Mouse (Mus musculus) stomach, embryonic 14.5 days (tissue): ENCODE results near the gene Wnt8b. TPM values are rescaled to one million over a fixed set of nuclear protein-coding genes. Genes with fewer than 3 reads are reported as not detected.
A peak's percentile ranks its signal among the peaks of the same experiment; 100 is the strongest.

Source experiments
- ATAC-seq: fragments of 200-750 bp; cut with Nextera tagmentation; 2 replicates; pipeline ENCODE4 v1.8.0; 2017; ENCODE audit warnings: low read depth, moderate TSS enrichment; ENCODE audit not compliant: insufficient number of reproducible peaks, insufficient read depth, low FRiP score
- H3K27ac ChIP-seq: fragments of 300-500 bp; sonication (generic); 2 replicates; pipeline ENCODE4 v1.5.1; 2014; ENCODE audit warnings: mild to moderate bottlenecking, low read length, moderate library complexity, mixed read lengths
- H3K27me3 ChIP-seq: fragments of 300-500 bp; sonication (generic); 2 replicates; pipeline ENCODE4 v1.6.1; 2014; ENCODE audit warnings: low read length, control low read depth, mixed read lengths; ENCODE audit not compliant: control insufficient read depth, insufficient read depth
- H3K36me3 ChIP-seq: fragments of 300-500 bp; sonication (generic); 2 replicates; pipeline ENCODE4 v1.6.1; 2014; ENCODE audit warnings: mild to moderate bottlenecking, control low read depth, low read length, moderate library complexity, mixed read lengths; ENCODE audit not compliant: control insufficient read depth, insufficient read depth
- H3K4me1 ChIP-seq: fragments of 300-500 bp; sonication (generic); 2 replicates; pipeline ENCODE4 v1.6.1; 2014; ENCODE audit warnings: low read length, control low read depth, mixed read lengths; ENCODE audit not compliant: control insufficient read depth, insufficient read depth
- H3K4me2 ChIP-seq: fragments of 300-500 bp; sonication (generic); replicated peaks from 2 replicates; pipeline ENCODE4 v1.6.1; 2014; ENCODE audit warnings: low read depth, low read length, control low read depth
- H3K4me3 ChIP-seq: fragments of 300-500 bp; sonication (generic); 2 replicates; pipeline ENCODE4 v1.5.1; 2014; ENCODE audit warnings: low read depth, low read length, control low read depth
- H3K9ac ChIP-seq: fragments of 300-500 bp; sonication (generic); replicated peaks from 2 replicates; pipeline ENCODE4 v1.6.1; 2014; ENCODE audit warnings: low read depth, mild to moderate bottlenecking, control low read depth, low read length, moderate library complexity, mixed read lengths
- H3K9me3 ChIP-seq: fragments of 300-500 bp; sonication (generic); 2 replicates; pipeline ENCODE4 v1.6.1; 2016; ENCODE audit warnings: low read depth, low read length, control low read depth; ENCODE audit not compliant: control insufficient read depth
- WGBS: fragments of 180-500 bp; shearing (Covaris S2); extraction: QIAGEN DNeasy Blood & Tissue Kit; methylation state at CpG from one replicate; pipeline ENCODE4 v1.1.7; 2014; 5-methylcytosine and 5-hydroxymethylcytosine counted together
- polyA plus RNA-seq: library from polyadenylated mRNA; unstranded; fragments of >200 nt; fragmentation: Nextera tagmentation; extraction: Ambion mirVana; gene quantifications from 2 replicates; pipeline ENCODE4 v1.2.1, GENCODE M21; 2014

The Wnt8b gene
- polyA plus RNA-seq = 0.21 and 0.46 TPM in 2 replicates

- no peaks in the 10 kb centered on the region for H3K9me3 ChIP-seq
- H3K4me2 ChIP-seq = no peak within 1 kb of the TSS
- no peak within 1 kb of the TSS for H3K4me3 ChIP-seq
- no peak within 1 kb of the TSS for H3K9ac ChIP-seq
- no peaks in the 10 kb centered on the region for H3K4me1 ChIP-seq
- 0 out of 2 replicates have a peak, but pooled peaks cover 2% of the 10 kb centered on the region for H3K27me3 ChIP-seq
- ATAC-seq = no peak
- no peaks in the 10 kb centered on the region for H3K36me3 ChIP-seq
- no peak within 1 kb of the TSS for H3K27ac ChIP-seq
- 48% methylated on average over 8 of the region's 8 CpGs for WGBS
These were observed at the start of gene Wnt8b for GRCm38 (mm10) chr19:44493128-44493527. TSS of gene Wnt8b (plus strand) at chr19:44493472.

GRCm38 (mm10) chr19:44445755-44446154 lies 47.5 kb upstream of the Wnt8b start:
- H3K9me3 ChIP-seq = no peaks in the 10 kb centered on the region
- H3K4me2 ChIP-seq = no peak overlapping the region
- no peak overlapping the region for H3K27ac ChIP-seq
- no peak overlapping the region for H3K9ac ChIP-seq
- no peaks in the 10 kb centered on the region for H3K27me3 ChIP-seq
- 77% methylated on average over 3 of the region's 3 CpGs for WGBS
- no peaks in the 10 kb centered on the region for H3K4me1 ChIP-seq
- ATAC-seq = no peak
- H3K36me3 ChIP-seq = no peaks in the 10 kb centered on the region
- no peak overlapping the region for H3K4me3 ChIP-seq

- Histone ChIP-seq H3K27me3 (no peaks in the 10 kb centered on the region), H3K4me3 (no peak overlapping the region), H3K4me2 (no peak overlapping the region), H3K27ac (no peak overlapping the region), H3K36me3 (no peaks in the 10 kb centered on the region), H3K4me1 (no peaks in the 10 kb centered on the region), H3K9ac (no peak overlapping the region), H3K9me3 (no peaks in the 10 kb centered on the region)
- WGBS = 80% methylated on average over 4 of the region's 4 CpGs
- ATAC-seq = no peak
These were observed 45.3 kb upstream of the Wnt8b start for GRCm38 (mm10) chr19:44447927-44448326.

GRCm38 (mm10) chr19:44454862-44455261 lies 38.4 kb upstream of the Wnt8b start:
- H3K9ac ChIP-seq = no peak overlapping the region
- no peaks in the 10 kb centered on the region for H3K9me3 ChIP-seq
- H3K4me3 ChIP-seq = no peak overlapping the region
- H3K27ac ChIP-seq = no peak overlapping the region
- H3K27me3 ChIP-seq = no peaks in the 10 kb centered on the region
- no peak overlapping the region for H3K4me2 ChIP-seq
- no peaks in the 10 kb centered on the region for H3K4me1 ChIP-seq
- no peaks in the 10 kb centered on the region for H3K36me3 ChIP-seq
- WGBS = 83% methylated on average over 6 of the region's 6 CpGs
- no peak for ATAC-seq

- no peaks in the 10 kb centered on the region for H3K27me3 ChIP-seq
- H3K4me3 ChIP-seq = no peak overlapping the region
- no peak overlapping the region for H3K4me2 ChIP-seq
- no peaks in the 10 kb centered on the region for H3K9me3 ChIP-seq
- ATAC-seq = no peak
- no peak overlapping the region for H3K27ac ChIP-seq
- H3K4me1 ChIP-seq = no peaks in the 10 kb centered on the region
- no peaks in the 10 kb centered on the region for H3K36me3 ChIP-seq
- 70% methylated on average over 8 of the region's 8 CpGs for WGBS
- no peak overlapping the region for H3K9ac ChIP-seq
These were observed 37.9 kb upstream of the Wnt8b start for GRCm38 (mm10) chr19:44455356-44455755.

- Histone ChIP-seq H3K27me3 (no peaks in the 10 kb centered on the region), H3K9ac (no peak overlapping the region), H3K4me2 (no peak overlapping the region), H3K4me1 (no peaks in the 10 kb centered on the region), H3K36me3 (no peaks in the 10 kb centered on the region), H3K9me3 (no peaks in the 10 kb centered on the region), H3K27ac (no peak overlapping the region), H3K4me3 (no peak overlapping the region)
- WGBS = 46% methylated on average over 3 of the region's 3 CpGs
- ATAC-seq = peak; percentile 53; the same call in 1 of the 2 replicates
These were observed 35.8 kb upstream of the Wnt8b start for GRCm38 (mm10) chr19:44457359-44458055.

- no peaks in the 10 kb centered on the region for H3K36me3 ChIP-seq
- no peak overlapping the region for H3K4me2 ChIP-seq
- H3K4me3 ChIP-seq = no peak overlapping the region
- H3K27me3 ChIP-seq = no peaks in the 10 kb centered on the region
- no peaks in the 10 kb centered on the region for H3K4me1 ChIP-seq
- no peak for ATAC-seq
- WGBS = 83% methylated on average over 13 of the region's 13 CpGs
- no peak overlapping the region for H3K27ac ChIP-seq
- H3K9ac ChIP-seq = no peak overlapping the region
- no peaks in the 10 kb centered on the region for H3K9me3 ChIP-seq
These were observed 34.6 kb upstream of the Wnt8b start for GRCm38 (mm10) chr19:44458696-44459095.

GRCm38 (mm10) chr19:44460441-44460840 lies 32.8 kb upstream of the Wnt8b start:
- Histone ChIP-seq H3K27ac (no peak overlapping the region), H3K4me1 (no peaks in the 10 kb centered on the region), H3K9me3 (no peaks in the 10 kb centered on the region), H3K4me2 (no peak overlapping the region), H3K36me3 (no peaks in the 10 kb centered on the region), H3K4me3 (no peak overlapping the region), H3K9ac (no peak overlapping the region), H3K27me3 (no peaks in the 10 kb centered on the region)
- 71% methylated on average over 5 of the region's 5 CpGs for WGBS
- no peak for ATAC-seq

GRCm38 (mm10) chr19:44461500-44461899 lies 31.8 kb upstream of the Wnt8b start:
- Histone ChIP-seq H3K9me3 (no peaks in the 10 kb centered on the region), H3K27ac (no peak overlapping the region), H3K9ac (no peak overlapping the region), H3K36me3 (no peaks in the 10 kb centered on the region), H3K27me3 (no peaks in the 10 kb centered on the region), H3K4me3 (no peak overlapping the region), H3K4me1 (no peaks in the 10 kb centered on the region), H3K4me2 (no peak overlapping the region)
- ATAC-seq = no peak
- 54% methylated on average over 4 of the region's 4 CpGs for WGBS
